Mouse (Mus musculus): ENCODE data around the gene Lpin2. TPM values are rescaled to one million over a fixed set of nuclear protein-coding genes. Genes with fewer than 3 reads are reported as not detected.
A peak's percentile ranks its signal among the peaks of the same experiment; 100 is the strongest.

The Lpin2 gene
- polyA plus RNA-seq, 1 experiment from 2014 or later: 42.3 TPM

DNA sequence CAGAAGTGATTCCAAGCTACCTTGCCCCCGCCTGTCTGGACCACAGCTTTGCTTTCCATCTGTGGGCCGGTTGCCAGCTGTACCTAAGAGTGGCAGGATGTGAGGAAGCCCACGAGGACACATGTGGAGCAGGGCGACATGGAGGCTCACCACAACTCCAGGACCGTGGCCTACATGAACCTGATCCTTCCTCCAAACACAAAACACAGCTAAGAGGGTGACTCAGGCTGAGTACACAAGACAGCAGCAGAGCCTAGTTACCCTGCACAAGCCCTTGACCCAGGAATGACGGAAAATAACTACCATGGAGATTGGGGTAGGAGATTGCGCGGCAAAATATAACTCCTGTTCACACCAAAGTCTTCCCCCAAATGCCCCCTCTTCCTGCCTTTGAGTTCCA is 85.0 kb downstream of the Lpin2 start:
- ATAC-seq (ENCODE audit: insufficient read depth): no peak
- Histone ChIP-seq H3K4me3 (replicated peaks) (peak overlapping the region; percentile 47), H3K4me1 (replicated peaks) (peaks cover 91% of the 10 kb centered on the region), H3K4me2 (peak overlapping the region; percentile 63), H3K9me3 (replicated peaks) (no peaks in the 10 kb centered on the region), H3K27ac (replicated peaks) (peak overlapping the region; percentile 92), H3K27me3 (no peaks in the 10 kb centered on the region), H3K36me3 (replicated peaks) (peaks cover 4% of the 10 kb centered on the region), H3K9ac (peak overlapping the region; percentile 39)
- 66% methylated on average over 8 of the region's 8 CpGs for WGBS (ENCODE audit: insufficient replicate concordance)

GRCm38 (mm10) chr17:71268152-71268551 is 85.8 kb downstream of the Lpin2 start:
- Histone ChIP-seq H3K27ac (replicated peaks) (peak overlapping the region; percentile 92), H3K27me3 (no peaks in the 10 kb centered on the region), H3K4me1 (replicated peaks) (peaks cover 83% of the 10 kb centered on the region), H3K4me3 (replicated peaks) (peak overlapping the region; percentile 47), H3K9ac (peak overlapping the region; percentile 39), H3K36me3 (replicated peaks) (peaks cover 12% of the 10 kb centered on the region), H3K9me3 (replicated peaks) (no peaks in the 10 kb centered on the region), H3K4me2 (peak overlapping the region; percentile 63)
- WGBS (ENCODE audit: insufficient replicate concordance): 46% methylated on average over 10 of the region's 10 CpGs
- ATAC-seq (ENCODE audit: insufficient read depth): peak; percentile 1; the same call in 1 of the 2 replicates

GRCm38 (mm10) chr17:71268599-71268998 is 86.2 kb downstream of the Lpin2 start:
- no peaks in the 10 kb centered on the region for H3K27me3 ChIP-seq
- H3K4me2 ChIP-seq: peak overlapping the region; percentile 63
- no peaks in the 10 kb centered on the region for H3K9me3 ChIP-seq (replicated peaks)
- WGBS (ENCODE audit: insufficient replicate concordance): 14% methylated on average over 3 of the region's 3 CpGs
- ATAC-seq (ENCODE audit: insufficient read depth): peak; percentile 95
- H3K4me1 ChIP-seq (replicated peaks): peaks cover 79% of the 10 kb centered on the region
- peak overlapping the region; percentile 47 for H3K4me3 ChIP-seq (replicated peaks)
- H3K36me3 ChIP-seq (replicated peaks): peaks cover 15% of the 10 kb centered on the region
- H3K9ac ChIP-seq: peak overlapping the region; percentile 39
- H3K27ac ChIP-seq (replicated peaks): peak overlapping the region; percentile 92

DNA sequence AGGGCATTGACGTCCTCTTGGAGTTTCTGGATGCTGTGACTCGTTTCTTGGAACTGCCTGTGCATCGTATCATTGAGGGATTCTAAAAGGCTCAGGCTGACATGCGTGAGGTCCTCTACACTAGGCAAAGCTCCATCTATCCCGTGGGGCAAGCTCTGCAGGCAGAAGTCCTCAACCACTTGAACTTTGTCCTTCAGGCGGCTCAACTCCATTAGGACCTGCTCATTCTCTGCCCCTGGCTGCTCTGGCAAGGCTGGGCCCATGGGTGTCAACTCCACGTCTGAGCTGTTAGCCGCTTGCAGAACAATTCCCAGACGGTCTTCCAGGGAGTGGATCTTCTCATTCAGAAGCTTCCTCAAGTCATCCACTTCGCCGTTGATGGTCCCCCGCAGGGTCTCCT is 91.5 kb downstream of the Lpin2 start:
- no peak for ATAC-seq (ENCODE audit: insufficient read depth)
- Histone ChIP-seq H3K4me2 (no peak overlapping the region), H3K27ac (replicated peaks) (no peak overlapping the region), H3K9me3 (replicated peaks) (no peaks in the 10 kb centered on the region), H3K9ac (no peak overlapping the region), H3K4me3 (replicated peaks) (no peak overlapping the region), H3K4me1 (replicated peaks) (peaks cover 52% of the 10 kb centered on the region), H3K36me3 (replicated peaks) (peaks cover 29% of the 10 kb centered on the region), H3K27me3 (no peaks in the 10 kb centered on the region)
- 87% methylated on average over 12 of the region's 12 CpGs for WGBS (ENCODE audit: insufficient replicate concordance)

DNA sequence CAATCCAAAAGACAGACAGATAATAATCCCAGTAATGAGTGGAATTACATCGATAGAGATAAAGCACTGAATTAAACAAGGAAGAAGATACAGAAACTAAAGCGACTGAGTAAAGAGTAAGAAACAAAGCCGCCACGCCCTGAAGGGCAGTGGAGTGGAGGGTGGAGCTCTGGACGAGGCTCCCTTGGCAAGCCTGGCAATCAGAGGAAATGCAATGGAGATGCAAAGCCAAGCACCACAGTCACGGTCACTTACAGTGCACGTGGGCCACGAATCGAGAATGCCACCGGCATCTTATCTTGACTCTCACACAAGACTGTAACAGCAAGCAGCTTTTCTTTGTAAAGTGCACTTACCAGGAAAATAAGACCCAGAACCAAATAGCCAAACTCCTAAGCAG is 94.4 kb downstream of the Lpin2 start:
- no peak overlapping the region for H3K4me3 ChIP-seq (replicated peaks)
- H3K27me3 ChIP-seq: no peaks in the 10 kb centered on the region
- H3K27ac ChIP-seq (replicated peaks): peak overlapping the region; percentile 19; the same call in 1 of the 2 replicates
- WGBS (ENCODE audit: insufficient replicate concordance): 26% methylated on average over 10 of the region's 10 CpGs
- peak; percentile 65 for ATAC-seq (ENCODE audit: insufficient read depth)
- H3K9ac ChIP-seq: no peak overlapping the region
- H3K4me2 ChIP-seq: 0 out of 2 replicates have a peak overlapping the region, but pooled peaks have one; percentile 25
- no peaks in the 10 kb centered on the region for H3K9me3 ChIP-seq (replicated peaks)
- H3K36me3 ChIP-seq (replicated peaks): peaks cover 29% of the 10 kb centered on the region
- H3K4me1 ChIP-seq (replicated peaks): peaks cover 44% of the 10 kb centered on the region

- no peak overlapping the region for H3K4me2 ChIP-seq
- H3K36me3 ChIP-seq (replicated peaks): peaks cover 20% of the 10 kb centered on the region
- 57% methylated on average over 6 of the region's 6 CpGs for WGBS (ENCODE audit: insufficient replicate concordance)
- H3K27me3 ChIP-seq: no peaks in the 10 kb centered on the region
- H3K4me1 ChIP-seq (replicated peaks): peaks cover 40% of the 10 kb centered on the region
- peak overlapping the region; percentile 45; the same call in 1 of the 2 replicates for H3K27ac ChIP-seq (replicated peaks)
- no peaks in the 10 kb centered on the region for H3K9me3 ChIP-seq (replicated peaks)
- H3K4me3 ChIP-seq (replicated peaks): no peak overlapping the region
- no peak for ATAC-seq (ENCODE audit: insufficient read depth)
- H3K9ac ChIP-seq: no peak overlapping the region
Measured at GRCm38 (mm10) chr17:71277701-71278491, 95.5 kb downstream of the Lpin2 start.

DNA sequence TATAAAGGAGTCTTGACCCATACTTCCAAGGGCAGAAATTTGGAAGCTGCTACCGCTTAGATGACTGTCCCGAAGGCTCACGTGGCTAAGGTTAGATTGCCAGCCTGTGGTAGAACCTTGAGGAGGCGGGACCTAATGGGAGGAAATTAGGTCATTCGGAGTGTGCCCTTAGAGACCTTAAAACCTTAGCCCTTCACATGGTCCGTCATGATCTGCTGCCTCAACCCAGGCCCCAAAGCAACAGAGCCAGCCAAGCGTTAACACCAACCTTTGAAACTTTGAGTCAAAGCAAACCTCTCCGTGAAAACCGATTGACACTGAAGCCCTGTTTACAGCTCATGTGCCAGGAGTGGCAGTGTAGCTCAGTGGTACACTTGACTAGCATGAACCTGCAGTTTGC is 100.4 kb downstream of the Lpin2 start:
- Histone ChIP-seq H3K9ac (no peak overlapping the region), H3K27me3 (no peaks in the 10 kb centered on the region), H3K4me1 (replicated peaks) (peaks cover 68% of the 10 kb centered on the region), H3K4me2 (no peak overlapping the region), H3K9me3 (replicated peaks) (no peaks in the 10 kb centered on the region), H3K36me3 (replicated peaks) (no peaks in the 10 kb centered on the region), H3K4me3 (replicated peaks) (no peak overlapping the region), H3K27ac (replicated peaks) (no peak overlapping the region)
- 82% methylated on average over 9 of the region's 9 CpGs for WGBS (ENCODE audit: insufficient replicate concordance)
- ATAC-seq (ENCODE audit: insufficient read depth): no peak

GRCm38 (mm10) chr17:71283237-71283636 is 100.9 kb downstream of the Lpin2 start:
- no peak for ATAC-seq (ENCODE audit: insufficient read depth)
- H3K27ac ChIP-seq (replicated peaks): no peak overlapping the region
- H3K4me1 ChIP-seq (replicated peaks): peaks cover 68% of the 10 kb centered on the region
- H3K27me3 ChIP-seq: no peaks in the 10 kb centered on the region
- 88% methylated on average over 4 of the region's 4 CpGs for WGBS (ENCODE audit: insufficient replicate concordance)
- no peaks in the 10 kb centered on the region for H3K36me3 ChIP-seq (replicated peaks)
- no peak overlapping the region for H3K4me3 ChIP-seq (replicated peaks)
- H3K4me2 ChIP-seq: no peak overlapping the region
- H3K9ac ChIP-seq: no peak overlapping the region
- H3K9me3 ChIP-seq (replicated peaks): no peaks in the 10 kb centered on the region

DNA sequence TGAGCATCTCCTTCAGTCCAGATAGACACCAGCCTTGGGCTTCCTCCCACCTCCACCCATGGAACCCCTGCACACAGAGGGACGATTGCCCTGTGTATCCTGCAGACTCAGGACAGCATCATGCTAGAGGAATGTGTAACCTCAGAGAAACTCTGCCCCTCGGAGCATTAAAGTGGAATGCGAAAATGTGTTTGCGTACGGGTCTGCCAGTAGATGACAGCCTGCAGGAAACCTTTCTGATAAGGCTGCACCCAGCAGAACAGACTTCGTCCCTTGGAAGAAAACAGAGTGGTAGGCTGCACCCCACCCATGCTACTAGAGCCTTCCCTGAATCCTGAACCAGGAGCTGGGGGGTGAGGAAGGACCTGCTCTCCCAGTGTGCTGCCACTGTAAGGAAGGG is 102.5 kb downstream of the Lpin2 start:
- Histone ChIP-seq H3K27ac (replicated peaks) (peak overlapping the region; percentile 90), H3K27me3 (no peaks in the 10 kb centered on the region), H3K4me1 (replicated peaks) (peaks cover 77% of the 10 kb centered on the region), H3K4me3 (replicated peaks) (no peak overlapping the region), H3K9ac (peak overlapping the region; percentile 16; the same call in 1 of the 2 replicates), H3K4me2 (peak overlapping the region; percentile 50), H3K36me3 (replicated peaks) (no peaks in the 10 kb centered on the region), H3K9me3 (replicated peaks) (no peaks in the 10 kb centered on the region)
- 15% methylated on average over 6 of the region's 6 CpGs for WGBS (ENCODE audit: insufficient replicate concordance)
- ATAC-seq (ENCODE audit: insufficient read depth): peak; percentile 29; the same call in 1 of the 2 replicates

GRCm38 (mm10) chr17:71285929-71286328 is 103.6 kb downstream of the Lpin2 start:
- 18% methylated on average over 6 of the region's 6 CpGs for WGBS (ENCODE audit: insufficient replicate concordance)
- H3K27ac ChIP-seq (replicated peaks): peak overlapping the region; percentile 90
- no peaks in the 10 kb centered on the region for H3K9me3 ChIP-seq (replicated peaks)
- peak overlapping the region; percentile 19; the same call in 1 of the 2 replicates for H3K9ac ChIP-seq
- no peak overlapping the region for H3K4me3 ChIP-seq (replicated peaks)
- no peaks in the 10 kb centered on the region for H3K36me3 ChIP-seq (replicated peaks)
- peak overlapping the region; percentile 8; the same call in 1 of the 2 replicates for H3K4me2 ChIP-seq
- H3K27me3 ChIP-seq: no peaks in the 10 kb centered on the region
- ATAC-seq (ENCODE audit: insufficient read depth): peak; percentile 53
- peaks cover 78% of the 10 kb centered on the region for H3K4me1 ChIP-seq (replicated peaks)

DNA sequence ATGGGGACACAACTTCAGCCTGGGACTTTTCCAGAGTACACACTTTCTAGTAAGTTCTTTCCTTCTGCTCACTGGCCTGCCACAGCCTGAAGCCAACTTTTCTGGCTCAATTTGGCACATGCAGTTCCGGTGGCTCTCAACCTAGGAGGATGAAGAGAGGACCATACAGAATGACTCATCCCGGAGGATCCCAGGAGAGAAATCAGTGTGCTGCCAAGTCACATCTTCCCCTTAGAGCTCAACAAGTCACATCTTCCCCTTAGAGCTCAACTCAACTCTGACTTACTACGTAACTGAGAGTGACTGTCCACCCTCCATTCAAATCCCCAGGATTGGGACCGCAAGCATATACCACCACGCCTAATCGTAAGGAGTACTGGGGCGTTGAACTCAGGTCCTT is 105.2 kb downstream of the Lpin2 start:
- Histone ChIP-seq H3K27ac (replicated peaks) (peak overlapping the region; percentile 90), H3K9me3 (replicated peaks) (no peaks in the 10 kb centered on the region)

More for the DNA sequence above, 105.2 kb downstream of the Lpin2 start:
- Histone ChIP-seq H3K4me3 (replicated peaks) (no peak overlapping the region), H3K4me1 (replicated peaks) (peaks cover 89% of the 10 kb centered on the region), H3K27me3 (no peaks in the 10 kb centered on the region), H3K36me3 (replicated peaks) (no peaks in the 10 kb centered on the region), H3K4me2 (peak overlapping the region; percentile 21; the same call in 1 of the 2 replicates), H3K9ac (no peak overlapping the region)
- no peak for ATAC-seq (ENCODE audit: insufficient read depth)
- WGBS (ENCODE audit: insufficient replicate concordance): 77% methylated on average over 7 of the region's 7 CpGs

Data from liver, embryonic 15.5 days (tissue).